Mouse (Mus musculus): ENCODE measurements around the gene Ssbp4. TPM values are rescaled to one million over a fixed set of nuclear protein-coding genes. Genes with fewer than 3 reads are reported as not detected.

The Ssbp4 gene
- polyA plus RNA-seq, 1 experiment from 2014 or later = 122 TPM

DNA sequence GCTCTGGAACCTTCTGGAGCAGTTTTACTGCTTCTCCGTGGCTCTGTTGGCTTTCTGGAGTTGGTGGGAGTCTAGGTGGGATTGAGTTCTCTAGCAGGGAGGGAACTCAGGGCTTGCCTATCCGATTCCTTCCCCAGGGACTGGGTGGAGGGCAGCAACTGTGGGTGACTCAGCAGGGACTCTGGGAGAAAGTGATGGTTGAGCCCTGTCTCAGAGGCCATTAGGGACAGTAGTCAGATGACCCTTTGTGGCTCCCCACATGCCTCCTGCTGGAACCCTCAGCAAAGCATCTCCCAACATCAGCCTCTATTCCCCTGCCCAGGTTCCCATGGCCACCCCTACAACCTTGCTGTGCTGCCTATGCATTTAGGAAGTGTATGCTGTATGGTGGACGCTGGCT is 34.3 kb upstream of the Ssbp4 start:
- H3K27me3 ChIP-seq (ENCODE audit: control insufficient read depth, insufficient read depth, low read length) = no peaks in the 10 kb centered on the region
- H3K36me3 ChIP-seq (ENCODE audit: control insufficient read depth, insufficient read depth, low read length) = no peaks in the 10 kb centered on the region
- no peak overlapping the region for H3K4me2 ChIP-seq (replicated peaks; ENCODE audit: low read depth, low read length)
- peaks cover 18% of the 10 kb centered on the region; the same call in 1 of the 2 replicates for H3K4me1 ChIP-seq (ENCODE audit: control insufficient read depth, insufficient read depth, low read length)
- no peak overlapping the region for H3K4me3 ChIP-seq (ENCODE audit: low read depth, low read length)
- H3K27ac ChIP-seq (ENCODE audit: low read length) = no peak overlapping the region
- H3K9me3 ChIP-seq (ENCODE audit: control insufficient read depth, low read depth, low read length) = no peaks in the 10 kb centered on the region
- WGBS = 58% methylated on average over 3 of the region's 3 CpGs
- no peak for ATAC-seq (ENCODE audit: insufficient number of reproducible peaks, insufficient read depth, low FRiP score, low read depth)
- no peak overlapping the region for H3K9ac ChIP-seq (replicated peaks; ENCODE audit: low read depth, low read length)

GRCm38 (mm10) chr8:70638752-70639151 is 30.1 kb upstream of the Ssbp4 start:
- H3K36me3 ChIP-seq (ENCODE audit: control insufficient read depth, insufficient read depth, low read length) = no peaks in the 10 kb centered on the region
- H3K4me1 ChIP-seq (ENCODE audit: control insufficient read depth, insufficient read depth, low read length) = peaks cover 17% of the 10 kb centered on the region; the same call in 1 of the 2 replicates
- H3K27ac ChIP-seq (ENCODE audit: low read length) = no peak overlapping the region
- no peak overlapping the region for H3K4me3 ChIP-seq (ENCODE audit: low read depth, low read length)
- ATAC-seq (ENCODE audit: insufficient number of reproducible peaks, insufficient read depth, low FRiP score, low read depth) = no peak
- H3K4me2 ChIP-seq (replicated peaks; ENCODE audit: low read depth, low read length) = no peak overlapping the region
- whole genome bisulfite sequencing = 65% methylated on average over 9 of the region's 9 CpGs
- no peak overlapping the region for H3K9ac ChIP-seq (replicated peaks; ENCODE audit: low read depth, low read length)
- H3K27me3 ChIP-seq (ENCODE audit: control insufficient read depth, insufficient read depth, low read length) = no peaks in the 10 kb centered on the region
- H3K9me3 ChIP-seq (ENCODE audit: control insufficient read depth, low read depth, low read length) = no peaks in the 10 kb centered on the region

DNA sequence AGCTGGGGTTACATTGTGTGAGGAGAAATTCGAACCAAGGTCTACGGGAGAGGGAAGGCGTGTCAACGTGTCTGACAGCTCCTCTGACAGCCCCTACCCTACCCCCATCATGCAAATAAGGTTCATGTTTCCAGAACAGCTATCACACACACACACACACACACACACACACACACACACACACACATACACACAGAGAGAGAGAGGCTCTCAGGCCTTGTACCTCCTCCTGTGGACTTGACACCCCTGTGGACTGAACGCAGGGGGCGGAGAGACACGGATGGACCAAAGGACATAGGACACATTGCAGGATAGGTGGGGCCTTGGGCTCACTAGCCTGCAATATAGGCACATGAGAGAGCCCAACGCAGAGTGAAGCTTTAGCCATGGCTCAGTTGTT is 28.2 kb upstream of the Ssbp4 start:
- Histone ChIP-seq H3K9me3 (ENCODE audit: control insufficient read depth, low read depth, low read length) (no peaks in the 10 kb centered on the region), H3K36me3 (ENCODE audit: control insufficient read depth, insufficient read depth, low read length) (no peaks in the 10 kb centered on the region), H3K9ac (replicated peaks; ENCODE audit: low read depth, low read length) (no peak overlapping the region), H3K4me3 (ENCODE audit: low read depth, low read length) (no peak overlapping the region), H3K4me1 (ENCODE audit: control insufficient read depth, insufficient read depth, low read length) (peaks cover 17% of the 10 kb centered on the region; the same call in 1 of the 2 replicates), H3K4me2 (replicated peaks; ENCODE audit: low read depth, low read length) (no peak overlapping the region), H3K27me3 (ENCODE audit: control insufficient read depth, insufficient read depth, low read length) (no peaks in the 10 kb centered on the region), H3K27ac (ENCODE audit: low read length) (no peak overlapping the region)
- ATAC-seq (ENCODE audit: insufficient number of reproducible peaks, insufficient read depth, low FRiP score, low read depth) = no peak
- WGBS = 58% methylated on average over 8 of the region's 8 CpGs

DNA sequence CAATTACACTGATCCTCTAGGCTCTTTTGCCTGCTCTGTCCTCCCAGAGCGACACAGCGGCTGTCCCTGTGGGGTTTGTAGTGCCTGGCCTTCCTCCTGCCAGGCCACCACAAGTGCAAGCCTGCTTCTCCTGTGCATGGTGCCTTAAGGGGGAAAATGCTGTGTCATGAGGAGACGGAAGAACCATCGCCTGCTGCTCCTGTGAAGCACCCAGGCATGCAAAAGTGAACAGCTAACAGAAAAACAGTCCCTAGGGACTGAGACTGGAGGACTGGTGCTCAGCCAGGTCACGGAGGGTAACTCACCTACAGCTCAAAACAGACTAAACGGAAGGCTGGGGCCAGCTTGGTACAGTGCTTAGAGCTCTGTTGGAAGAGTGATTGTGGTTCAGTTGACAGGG is 26.9 kb upstream of the Ssbp4 start:
- H3K4me3 ChIP-seq (ENCODE audit: low read depth, low read length) = no peak overlapping the region
- H3K9me3 ChIP-seq (ENCODE audit: control insufficient read depth, low read depth, low read length) = no peaks in the 10 kb centered on the region
- no peaks in the 10 kb centered on the region for H3K36me3 ChIP-seq (ENCODE audit: control insufficient read depth, insufficient read depth, low read length)
- WGBS = 86% methylated on average over 6 of the region's 6 CpGs
- H3K4me2 ChIP-seq (replicated peaks; ENCODE audit: low read depth, low read length) = no peak overlapping the region
- peaks cover 30% of the 10 kb centered on the region for H3K4me1 ChIP-seq (ENCODE audit: control insufficient read depth, insufficient read depth, low read length)
- H3K27me3 ChIP-seq (ENCODE audit: control insufficient read depth, insufficient read depth, low read length) = no peaks in the 10 kb centered on the region
- no peak overlapping the region for H3K9ac ChIP-seq (replicated peaks; ENCODE audit: low read depth, low read length)
- no peak overlapping the region for H3K27ac ChIP-seq (ENCODE audit: low read length)
- no peak for ATAC-seq (ENCODE audit: insufficient number of reproducible peaks, insufficient read depth, low FRiP score, low read depth)

- H3K4me1 ChIP-seq (ENCODE audit: control insufficient read depth, insufficient read depth, low read length) = peaks cover 35% of the 10 kb centered on the region
- no peak overlapping the region for H3K4me2 ChIP-seq (replicated peaks; ENCODE audit: low read depth, low read length)
- no peak for ATAC-seq (ENCODE audit: insufficient number of reproducible peaks, insufficient read depth, low FRiP score, low read depth)
- H3K9me3 ChIP-seq (ENCODE audit: control insufficient read depth, low read depth, low read length) = no peaks in the 10 kb centered on the region
- H3K9ac ChIP-seq (replicated peaks; ENCODE audit: low read depth, low read length) = no peak overlapping the region
- H3K4me3 ChIP-seq (ENCODE audit: low read depth, low read length) = no peak overlapping the region
- H3K27me3 ChIP-seq (ENCODE audit: control insufficient read depth, insufficient read depth, low read length) = no peaks in the 10 kb centered on the region
- H3K27ac ChIP-seq (ENCODE audit: low read length) = no peak overlapping the region
- H3K36me3 ChIP-seq (ENCODE audit: control insufficient read depth, insufficient read depth, low read length) = no peaks in the 10 kb centered on the region
- whole genome bisulfite sequencing = 52% methylated on average over 6 of the region's 6 CpGs
These were observed 25.4 kb upstream of the Ssbp4 start for GRCm38 (mm10) chr8:70634066-70634465.

DNA sequence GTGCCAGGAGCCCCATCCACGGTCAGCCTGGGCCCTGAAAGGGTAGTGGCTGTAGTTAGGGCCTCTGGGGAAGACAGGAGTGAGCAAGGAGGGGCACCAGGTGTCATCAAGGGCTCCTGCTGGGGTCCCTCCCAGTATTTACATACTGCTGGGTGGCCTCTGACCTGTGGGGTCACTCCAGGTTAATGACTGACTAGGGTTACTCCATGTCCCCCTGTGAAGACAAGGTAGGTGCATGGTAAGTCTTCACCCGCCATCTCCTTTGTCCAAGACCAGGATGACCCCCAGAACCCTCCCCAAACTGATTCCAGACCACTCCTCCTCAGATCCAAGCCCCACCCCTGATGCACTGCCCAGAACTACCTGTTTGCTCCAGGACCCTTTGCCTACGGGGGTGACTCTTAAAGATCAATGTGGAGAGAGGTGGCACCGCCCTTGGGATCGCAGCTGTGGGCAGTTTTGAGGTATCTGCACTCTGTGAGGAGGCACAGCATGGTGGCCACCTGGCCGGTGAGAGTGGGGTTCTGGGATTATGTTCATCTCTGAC is 23.7 kb upstream of the Ssbp4 start, which contains the start of gene Gdf15:
TSS of gene Gdf15 (minus strand) at position 111 of the 547 bp plus-strand sequence.
- no peaks in the 10 kb centered on the region for H3K9me3 ChIP-seq (ENCODE audit: control insufficient read depth, low read depth, low read length)
- ATAC-seq (ENCODE audit: insufficient number of reproducible peaks, insufficient read depth, low FRiP score, low read depth) = no peak
- 0 out of 2 replicates have a peak within 1 kb of the TSS, but pooled peaks have one; percentile 14 for H3K4me2 ChIP-seq (replicated peaks; ENCODE audit: low read depth, low read length)
- H3K27ac ChIP-seq (ENCODE audit: low read length) = no peak within 1 kb of the TSS
- no peaks in the 10 kb centered on the region for H3K36me3 ChIP-seq (ENCODE audit: control insufficient read depth, insufficient read depth, low read length)
- 64% methylated on average over 6 of the region's 6 CpGs for WGBS
- no peak within 1 kb of the TSS for H3K4me3 ChIP-seq (ENCODE audit: low read depth, low read length)
- peaks cover 29% of the 10 kb centered on the region for H3K4me1 ChIP-seq (ENCODE audit: control insufficient read depth, insufficient read depth, low read length)
- H3K27me3 ChIP-seq (ENCODE audit: control insufficient read depth, insufficient read depth, low read length) = no peaks in the 10 kb centered on the region
- H3K9ac ChIP-seq (replicated peaks; ENCODE audit: low read depth, low read length) = no peak within 1 kb of the TSS

- no peak overlapping the region for H3K9ac ChIP-seq (replicated peaks; ENCODE audit: low read depth, low read length)
- ATAC-seq (ENCODE audit: insufficient number of reproducible peaks, insufficient read depth, low FRiP score, low read depth) = no peak
- H3K9me3 ChIP-seq (ENCODE audit: control insufficient read depth, low read depth, low read length) = no peaks in the 10 kb centered on the region
- H3K4me2 ChIP-seq (replicated peaks; ENCODE audit: low read depth, low read length) = 0 out of 2 replicates have a peak overlapping the region, but pooled peaks have one; percentile 14
- H3K36me3 ChIP-seq (ENCODE audit: control insufficient read depth, insufficient read depth, low read length) = no peaks in the 10 kb centered on the region
- H3K27me3 ChIP-seq (ENCODE audit: control insufficient read depth, insufficient read depth, low read length) = no peaks in the 10 kb centered on the region
- H3K4me1 ChIP-seq (ENCODE audit: control insufficient read depth, insufficient read depth, low read length) = peaks cover 24% of the 10 kb centered on the region
- WGBS = 16% methylated on average over 24 of the region's 24 CpGs
- H3K4me3 ChIP-seq (ENCODE audit: low read depth, low read length) = no peak overlapping the region
- H3K27ac ChIP-seq (ENCODE audit: low read length) = no peak overlapping the region
These were observed 22.8 kb upstream of the Ssbp4 start for GRCm38 (mm10) chr8:70631436-70631835.

- H3K27me3 ChIP-seq (ENCODE audit: control insufficient read depth, insufficient read depth, low read length) = no peaks in the 10 kb centered on the region
- H3K9me3 ChIP-seq (ENCODE audit: control insufficient read depth, low read depth, low read length) = no peaks in the 10 kb centered on the region
- H3K9ac ChIP-seq (replicated peaks; ENCODE audit: low read depth, low read length) = no peak overlapping the region
- peak overlapping the region; percentile 33; the same call in 1 of the 2 replicates for H3K4me3 ChIP-seq (ENCODE audit: low read depth, low read length)
- no peak for ATAC-seq (ENCODE audit: insufficient number of reproducible peaks, insufficient read depth, low FRiP score, low read depth)
- WGBS = 10% methylated on average over 22 of the region's 22 CpGs
- H3K27ac ChIP-seq (ENCODE audit: low read length) = no peak overlapping the region
- no peaks in the 10 kb centered on the region for H3K36me3 ChIP-seq (ENCODE audit: control insufficient read depth, insufficient read depth, low read length)
- peaks cover 24% of the 10 kb centered on the region for H3K4me1 ChIP-seq (ENCODE audit: control insufficient read depth, insufficient read depth, low read length)
- H3K4me2 ChIP-seq (replicated peaks; ENCODE audit: low read depth, low read length) = peak overlapping the region; percentile 67; the same call in 1 of the 2 replicates
These were observed 22.1 kb upstream of the Ssbp4 start for GRCm38 (mm10) chr8:70630532-70631381.
